Mouse (Mus musculus): ENCODE measurements around the gene Ap3b1.
"Not testable (repeated sequence)": the region's sequence is repeated elsewhere in the genome, so short reads cannot be mapped to it uniquely, and the experiment has no call there.

GRCm38 (mm10) chr13:94361013-94361580 is 2.3 kb downstream of the Ap3b1 start:
- not testable (repeated sequence) for TF ChIP-seq POLR2A (IDR thresholded peaks at IDR 0.05; ENCODE audit: borderline replicate concordance, control insufficient read depth, low read depth, low read length); CTCF (IDR thresholded peaks at IDR 0.05; ENCODE audit: control insufficient read depth, insufficient read depth, low read length)

All from bone marrow, adult 2 months (tissue).